Mouse (Mus musculus) kidney, embryonic 16.5 days (tissue): ENCODE measurements around the gene Gpr162. TPM values are rescaled to one million over a fixed set of nuclear protein-coding genes. Genes with fewer than 3 reads are reported as not detected.
"Not testable (repeated sequence)": the region's sequence is repeated elsewhere in the genome, so short reads cannot be mapped to it uniquely, and the experiment has no call there.

Source experiments
- ATAC-seq: fragments of 200-750 bp; cut with Nextera tagmentation; 2 replicates; pipeline ENCODE4 v1.8.0; 2017; ENCODE audit warnings: moderate TSS enrichment; ENCODE audit not compliant: low FRiP score, low TSS enrichment
- H3K27ac ChIP-seq: fragments of 300-500 bp; sonication (generic); 2 replicates; pipeline ENCODE4 v1.5.1; 2014; ENCODE audit warnings: low read length
- H3K27me3 ChIP-seq: fragments of 300-500 bp; sonication (generic); 2 replicates; pipeline ENCODE4 v1.6.1; 2014; ENCODE audit warnings: low read length, control low read depth, mixed read lengths; ENCODE audit not compliant: insufficient read depth
- H3K36me3 ChIP-seq: fragments of 300-500 bp; sonication (generic); 2 replicates; pipeline ENCODE4 v1.6.1; 2014; ENCODE audit warnings: low read length, control low read depth, mixed read lengths; ENCODE audit not compliant: insufficient read depth
- H3K4me1 ChIP-seq: fragments of 300-500 bp; sonication (generic); 2 replicates; pipeline ENCODE4 v1.6.1; 2014; ENCODE audit warnings: low read length, control low read depth, mixed read lengths; ENCODE audit not compliant: insufficient read depth
- H3K4me2 ChIP-seq: fragments of 300-500 bp; sonication (generic); replicated peaks from 2 replicates; pipeline ENCODE4 v1.6.1; 2014; ENCODE audit warnings: low read depth, low read length
- H3K4me3 ChIP-seq: fragments of 300-500 bp; sonication (generic); 2 replicates; pipeline ENCODE4 v1.5.1; 2014; ENCODE audit warnings: mild to moderate bottlenecking, low read length
- H3K9ac ChIP-seq: fragments of 300-500 bp; sonication (generic); replicated peaks from 2 replicates; pipeline ENCODE4 v1.6.1; 2014; ENCODE audit warnings: low read length
- H3K9me3 ChIP-seq: fragments of 300-500 bp; sonication (generic); 2 replicates; pipeline ENCODE4 v1.6.1; 2016; ENCODE audit warnings: low read length, control low read depth
- WGBS: fragments of 180-500 bp; shearing (Covaris S2); extraction: QIAGEN DNeasy Blood & Tissue Kit; methylation state at CpG from one replicate; pipeline ENCODE4 v1.1.7; 2014; 5-methylcytosine and 5-hydroxymethylcytosine counted together
- polyA plus RNA-seq: library from polyadenylated mRNA; unstranded; fragments of >200 nt; fragmentation: Nextera tagmentation; extraction: Ambion mirVana; gene quantifications from 2 replicates; pipeline ENCODE4 v1.2.1, GENCODE M21; 2015

The Gpr162 gene
- polyA plus RNA-seq, 1 experiment from 2014 or later = 1.1 TPM

DNA sequence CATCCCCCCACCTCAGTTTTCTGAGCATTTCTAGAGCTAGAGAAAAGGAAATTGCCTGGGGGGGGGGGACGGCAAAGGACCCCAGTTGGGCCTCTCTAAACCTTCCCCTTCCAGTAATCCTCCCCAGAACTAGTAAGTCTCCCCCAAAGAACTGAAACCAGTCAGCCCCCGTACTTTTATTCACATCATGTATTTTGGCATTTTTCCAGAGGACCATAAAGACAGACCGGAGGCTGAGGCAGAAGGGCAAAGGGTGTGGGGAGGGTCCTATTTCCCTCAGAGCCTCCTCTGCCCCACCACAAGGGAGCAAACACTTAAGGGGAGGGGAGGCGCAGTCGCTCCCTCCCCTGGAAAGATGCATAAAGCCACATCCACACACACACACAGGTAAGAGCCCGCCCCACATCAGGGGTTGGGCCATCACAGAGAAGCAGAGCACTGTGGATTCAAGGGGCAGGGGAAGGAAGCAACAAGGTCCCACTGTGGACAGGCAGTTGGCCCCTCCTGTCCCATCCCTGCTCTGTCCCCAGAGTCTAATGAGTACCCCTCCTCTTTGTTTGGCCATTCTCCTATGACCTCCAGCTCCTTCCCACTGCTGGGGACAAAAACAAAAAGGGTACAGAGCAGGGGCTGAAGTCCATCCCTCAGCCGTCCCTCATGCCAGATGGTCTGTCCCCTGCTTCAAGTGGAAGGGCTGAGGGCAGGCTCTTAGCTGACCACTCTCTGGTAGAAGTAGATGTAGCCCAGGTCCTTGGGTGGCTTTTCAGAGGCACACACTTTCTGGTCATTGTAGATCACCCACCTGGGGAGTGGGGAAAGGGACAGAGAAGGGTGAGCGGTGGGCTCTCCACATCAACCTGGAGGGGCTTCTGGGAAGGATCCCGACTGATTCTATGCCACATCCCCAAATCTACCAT lies 48.7 kb downstream of the Gpr162 start:
- Histone ChIP-seq H3K9ac (no peak overlapping the region), H3K9me3 (no peaks in the 10 kb centered on the region), H3K27ac (peak overlapping the region; percentile 30; the same call in 1 of the 2 replicates), H3K36me3 (peaks cover 53% of the 10 kb centered on the region), H3K27me3 (no peaks in the 10 kb centered on the region), H3K4me3 (no peak overlapping the region), H3K4me1 (peaks cover 31% of the 10 kb centered on the region), H3K4me2 (peak overlapping the region; percentile 90)
- peak; percentile 6; the same call in 1 of the 2 replicates for ATAC-seq
- 56% methylated on average over 9 of the region's 9 CpGs for WGBS

DNA sequence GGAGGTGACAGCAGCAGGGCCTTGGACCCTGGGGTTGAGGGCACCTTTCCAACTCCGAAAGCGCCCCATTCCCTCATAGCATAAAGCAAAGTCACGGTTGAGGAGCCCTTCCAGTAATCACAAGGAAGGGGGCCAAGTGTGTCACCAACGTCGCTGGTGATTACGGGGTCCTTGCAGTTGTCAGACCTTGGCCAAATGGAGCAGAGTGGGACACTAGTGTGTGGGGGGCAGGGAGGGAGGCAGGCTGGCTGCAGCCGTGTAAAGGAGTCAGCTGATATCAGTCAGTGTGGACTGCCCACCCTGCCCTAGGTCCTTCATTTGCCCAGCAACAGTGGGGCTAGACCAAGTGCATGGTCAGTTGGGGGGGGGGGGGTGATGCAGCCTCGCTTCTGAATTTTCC lies 49.3 kb downstream of the Gpr162 start:
- Histone ChIP-seq H3K4me3 (peak overlapping the region; percentile 84), H3K9me3 (no peaks in the 10 kb centered on the region), H3K4me2 (peak overlapping the region; percentile 90), H3K27me3 (no peaks in the 10 kb centered on the region), H3K9ac (peak overlapping the region; percentile 33; the same call in 1 of the 2 replicates), H3K27ac (peak overlapping the region; percentile 93), H3K36me3 (peaks cover 47% of the 10 kb centered on the region), H3K4me1 (peaks cover 38% of the 10 kb centered on the region)
- ATAC-seq = peak; percentile 68
- 17% methylated on average over 8 of the region's 8 CpGs for WGBS

GRCm38 (mm10) chr6:124813933-124814332 lies 49.9 kb downstream of the Gpr162 start, which contains the start of gene Tpi1:
Gene Tpi1 (minus strand): TSS chr6:124814296.
- peaks cover 38% of the 10 kb centered on the region for H3K4me1 ChIP-seq
- H3K9ac ChIP-seq = peak within 1 kb of the TSS; percentile 91
- peak within 1 kb of the TSS; percentile 84 for H3K4me3 ChIP-seq
- H3K27me3 ChIP-seq = no peaks in the 10 kb centered on the region
- no peaks in the 10 kb centered on the region for H3K9me3 ChIP-seq
- peak; percentile 88 for ATAC-seq
- peak within 1 kb of the TSS; percentile 90 for H3K4me2 ChIP-seq
- peak within 1 kb of the TSS; percentile 93 for H3K27ac ChIP-seq
- peaks cover 42% of the 10 kb centered on the region for H3K36me3 ChIP-seq
- 0% methylated on average over 22 of the region's 22 CpGs for WGBS

- peak; percentile 43 for ATAC-seq
- WGBS = under 1% methylated on average over 18 of the region's 18 CpGs
- H3K27me3 ChIP-seq = no peaks in the 10 kb centered on the region
- peak overlapping the region; percentile 91 for H3K9ac ChIP-seq
- peak overlapping the region; percentile 90 for H3K4me2 ChIP-seq
- peaks cover 38% of the 10 kb centered on the region for H3K4me1 ChIP-seq
- peaks cover 38% of the 10 kb centered on the region for H3K36me3 ChIP-seq
- H3K27ac ChIP-seq = peak overlapping the region; percentile 93
- no peaks in the 10 kb centered on the region for H3K9me3 ChIP-seq
- peak overlapping the region; percentile 84 for H3K4me3 ChIP-seq
These were observed 50.3 kb downstream of the Gpr162 start for GRCm38 (mm10) chr6:124813496-124813895.

DNA sequence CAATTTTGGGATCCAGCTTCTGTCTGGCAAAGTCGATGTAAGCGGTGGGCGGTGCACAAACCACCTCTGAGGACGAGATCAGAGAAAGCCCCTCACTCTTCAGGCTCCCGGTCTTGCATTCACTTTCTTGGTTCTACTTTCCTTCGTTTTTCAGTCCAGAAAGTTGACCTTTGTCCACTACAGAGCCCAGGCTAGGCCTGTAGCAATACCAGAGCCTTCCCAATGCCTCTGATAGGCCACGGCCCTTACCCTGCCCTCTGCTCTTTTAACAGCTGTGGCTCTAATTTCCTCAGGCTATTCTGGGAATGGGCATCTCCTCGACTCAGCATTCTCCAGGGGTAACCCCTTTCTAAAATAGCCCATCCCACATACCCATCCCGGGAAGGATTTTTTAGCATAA lies 50.9 kb downstream of the Gpr162 start:
- WGBS = 18% methylated on average over 9 of the region's 9 CpGs
- Histone ChIP-seq H3K4me1 (peaks cover 42% of the 10 kb centered on the region), H3K4me2 (peak overlapping the region; percentile 90), H3K4me3 (peak overlapping the region; percentile 84), H3K9me3 (no peaks in the 10 kb centered on the region), H3K9ac (peak overlapping the region; percentile 91), H3K27ac (peak overlapping the region; percentile 93), H3K27me3 (no peaks in the 10 kb centered on the region), H3K36me3 (peaks cover 31% of the 10 kb centered on the region)
- ATAC-seq = no peak

DNA sequence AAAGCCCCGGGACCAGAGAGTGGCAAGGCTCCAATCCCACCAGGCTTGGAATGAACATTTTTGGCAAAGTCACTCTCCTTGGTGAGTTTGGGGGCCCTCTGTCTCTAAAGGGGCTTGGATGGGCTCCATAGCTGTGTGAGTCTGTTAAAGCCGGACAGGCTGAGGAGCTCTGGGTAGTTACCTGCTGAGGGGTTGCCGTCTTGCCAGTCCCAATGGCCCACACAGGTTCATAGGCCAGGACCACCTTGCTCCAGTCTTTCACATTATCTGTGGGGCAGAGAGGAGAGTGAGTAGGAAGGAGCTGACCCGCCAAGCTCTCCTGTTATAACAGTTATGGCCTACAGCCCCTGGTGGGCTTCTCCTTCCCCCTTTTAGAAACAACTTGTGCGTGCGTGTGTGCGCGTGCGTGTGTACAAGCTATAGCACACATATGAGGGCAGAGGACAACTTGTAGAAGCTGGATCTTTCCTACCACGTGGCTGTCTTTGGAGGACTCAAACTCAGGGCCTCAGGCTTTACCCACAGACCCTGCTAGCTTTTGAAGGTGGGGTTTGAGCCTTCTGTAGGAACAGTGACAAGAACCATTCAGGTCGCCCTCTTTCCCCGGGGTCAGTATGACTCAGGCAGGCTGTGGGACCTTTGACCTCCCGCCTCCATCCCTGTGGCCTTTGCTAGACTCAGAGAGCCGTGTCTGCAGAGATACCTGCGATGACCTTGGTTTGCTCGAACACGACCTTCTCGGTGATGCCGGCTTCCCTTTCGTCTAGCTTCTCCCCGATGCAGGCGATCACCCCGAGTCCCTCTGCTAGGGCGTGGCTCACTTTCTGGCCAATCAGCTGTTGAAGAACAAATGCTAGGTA lies 51.9 kb downstream of the Gpr162 start:
- Histone ChIP-seq H3K4me1 (peaks cover 42% of the 10 kb centered on the region), H3K4me2 (peak overlapping the region; percentile 90), H3K27me3 (no peaks in the 10 kb centered on the region), H3K9me3 (no peaks in the 10 kb centered on the region), H3K9ac (peak overlapping the region; percentile 91; the same call in 1 of the 2 replicates), H3K36me3 (peaks cover 22% of the 10 kb centered on the region), H3K4me3 (peak overlapping the region; percentile 84), H3K27ac (no peak overlapping the region)
- WGBS = 83% methylated on average over 24 of the region's 24 CpGs
- ATAC-seq = no peak

DNA sequence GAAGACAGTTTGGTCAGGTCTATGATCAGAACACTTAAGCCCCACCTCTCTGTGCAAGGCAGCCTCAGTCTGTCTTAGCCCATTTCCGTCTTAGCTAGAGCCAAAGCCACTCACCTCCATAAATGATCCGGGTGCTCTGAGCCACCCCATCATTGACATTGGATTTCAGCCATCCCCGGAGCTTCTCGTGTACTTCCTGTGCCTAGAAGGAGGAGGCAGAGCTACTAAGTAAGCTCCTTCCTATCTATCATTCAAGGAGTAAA lies 52.4 kb downstream of the Gpr162 start:
- H3K4me3 ChIP-seq = no peak overlapping the region
- no peaks in the 10 kb centered on the region for H3K27me3 ChIP-seq
- H3K9ac ChIP-seq = no peak overlapping the region
- H3K9me3 ChIP-seq = no peaks in the 10 kb centered on the region
- no peak overlapping the region for H3K27ac ChIP-seq
- no peak for ATAC-seq
- peaks cover 47% of the 10 kb centered on the region for H3K4me1 ChIP-seq
- 69% methylated on average over 4 of the region's 4 CpGs for WGBS
- peaks cover 16% of the 10 kb centered on the region for H3K36me3 ChIP-seq
- H3K4me2 ChIP-seq = no peak overlapping the region

DNA sequence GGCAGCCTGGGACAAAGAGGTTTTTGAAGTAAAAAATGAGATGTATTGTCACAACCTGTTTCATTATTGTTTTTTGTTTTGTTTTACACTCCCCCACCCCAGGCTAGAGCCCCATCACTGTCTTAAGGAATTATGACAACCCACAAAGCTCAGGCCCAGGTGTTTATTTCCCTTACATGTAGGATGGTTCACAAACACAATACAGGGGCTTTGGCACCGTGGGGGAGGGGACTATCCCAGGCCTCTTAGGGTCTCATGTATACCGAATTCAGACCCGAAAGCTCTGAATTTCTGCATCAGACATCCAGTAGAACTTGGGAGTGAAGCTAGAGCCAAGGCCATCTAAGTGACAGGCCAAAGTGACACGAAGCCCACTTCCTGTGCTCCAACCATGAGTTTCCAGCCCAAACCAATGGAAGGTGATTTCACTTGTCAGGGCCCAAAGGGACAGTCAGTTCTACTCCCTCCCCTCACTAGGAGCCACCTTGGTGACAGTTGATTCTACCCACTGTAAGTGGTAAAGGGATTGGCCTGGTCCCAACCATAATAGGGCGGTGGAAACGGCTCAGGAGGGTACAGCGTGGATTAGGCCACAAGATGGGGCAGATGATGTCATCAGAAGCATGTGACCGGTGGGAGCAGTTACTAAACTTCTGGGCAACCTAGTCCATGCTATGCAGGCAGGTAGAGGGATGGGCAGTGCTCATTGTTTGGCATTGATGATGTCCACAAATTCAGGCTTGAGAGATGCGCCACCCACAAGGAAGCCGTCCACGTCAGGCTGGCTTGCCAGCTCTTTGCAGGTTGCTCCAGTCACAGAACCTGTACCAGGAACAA lies 53.0 kb downstream of the Gpr162 start:
- WGBS = 85% methylated on average over 11 of the region's 11 CpGs
- H3K27me3 ChIP-seq, H3K9me3 ChIP-seq, H3K27ac ChIP-seq, H3K9ac ChIP-seq, ATAC-seq, H3K4me3 ChIP-seq: not testable (repeated sequence)
- peaks cover 50% of the 10 kb centered on the region for H3K4me1 ChIP-seq
- peaks cover 11% of the 10 kb centered on the region for H3K36me3 ChIP-seq
- 0 out of 2 replicates have a peak overlapping the region, but pooled peaks have one; percentile 98 for H3K4me2 ChIP-seq
